Mouse (Mus musculus) hindbrain, embryonic 15.5 days (tissue): ENCODE measurements at regions not wholly inside any gene's neighbourhood (a gene's known extent, or its start where the extent isn't known, plus 50 kb on each side); places are given as distances from the start of the nearest gene placed in this dataset.

Experiments
- ATAC-seq: fragments of 200-750 bp; cut with Nextera tagmentation; 2 replicates; pipeline ENCODE4 v1.8.0; 2017; ENCODE audit warnings: low read depth, moderate number of reproducible peaks, moderate TSS enrichment; ENCODE audit not compliant: low FRiP score
- H3K27ac ChIP-seq: fragments of 300-500 bp; sonication (generic); replicated peaks from 2 replicates; pipeline ENCODE4 v1.5.1; 2015; ENCODE audit warnings: mild to moderate bottlenecking, inconsistent platforms
- H3K27me3 ChIP-seq: fragments of 300-500 bp; sonication (generic); 2 replicates; pipeline ENCODE4 v1.6.1; 2015; ENCODE audit warnings: control low read depth, inconsistent platforms
- H3K36me3 ChIP-seq: fragments of 300-500 bp; sonication (generic); 2 replicates; pipeline ENCODE4 v1.6.1; 2015; ENCODE audit warnings: control low read depth, inconsistent platforms
- H3K4me1 ChIP-seq: fragments of 300-500 bp; sonication (generic); replicated peaks from 2 replicates; pipeline ENCODE4 v1.6.1; 2015; ENCODE audit warnings: control low read depth, inconsistent platforms
- H3K4me2 ChIP-seq: fragments of 300-500 bp; sonication (generic); 2 replicates; pipeline ENCODE4 v1.6.1; 2015; ENCODE audit warnings: moderate library complexity, mild to moderate bottlenecking, inconsistent platforms
- H3K4me3 ChIP-seq: fragments of 300-500 bp; sonication (generic); 2 replicates; pipeline ENCODE4 v1.5.1; 2015; ENCODE audit warnings: mild to moderate bottlenecking, inconsistent platforms
- H3K9ac ChIP-seq: fragments of 300-500 bp; sonication (generic); 2 replicates; pipeline ENCODE4 v1.6.1; 2015; ENCODE audit warnings: inconsistent platforms
- H3K9me3 ChIP-seq: fragments of 300-500 bp; sonication (generic); 2 replicates; pipeline ENCODE4 v1.6.1; 2016; ENCODE audit warnings: control low read depth, inconsistent platforms
- whole genome bisulfite sequencing: fragments of 180-500 bp; shearing (Covaris S2); methylation state at CpG from one replicate; pipeline ENCODE4 v1.1.7; 2015; 5-methylcytosine and 5-hydroxymethylcytosine counted together

DNA sequence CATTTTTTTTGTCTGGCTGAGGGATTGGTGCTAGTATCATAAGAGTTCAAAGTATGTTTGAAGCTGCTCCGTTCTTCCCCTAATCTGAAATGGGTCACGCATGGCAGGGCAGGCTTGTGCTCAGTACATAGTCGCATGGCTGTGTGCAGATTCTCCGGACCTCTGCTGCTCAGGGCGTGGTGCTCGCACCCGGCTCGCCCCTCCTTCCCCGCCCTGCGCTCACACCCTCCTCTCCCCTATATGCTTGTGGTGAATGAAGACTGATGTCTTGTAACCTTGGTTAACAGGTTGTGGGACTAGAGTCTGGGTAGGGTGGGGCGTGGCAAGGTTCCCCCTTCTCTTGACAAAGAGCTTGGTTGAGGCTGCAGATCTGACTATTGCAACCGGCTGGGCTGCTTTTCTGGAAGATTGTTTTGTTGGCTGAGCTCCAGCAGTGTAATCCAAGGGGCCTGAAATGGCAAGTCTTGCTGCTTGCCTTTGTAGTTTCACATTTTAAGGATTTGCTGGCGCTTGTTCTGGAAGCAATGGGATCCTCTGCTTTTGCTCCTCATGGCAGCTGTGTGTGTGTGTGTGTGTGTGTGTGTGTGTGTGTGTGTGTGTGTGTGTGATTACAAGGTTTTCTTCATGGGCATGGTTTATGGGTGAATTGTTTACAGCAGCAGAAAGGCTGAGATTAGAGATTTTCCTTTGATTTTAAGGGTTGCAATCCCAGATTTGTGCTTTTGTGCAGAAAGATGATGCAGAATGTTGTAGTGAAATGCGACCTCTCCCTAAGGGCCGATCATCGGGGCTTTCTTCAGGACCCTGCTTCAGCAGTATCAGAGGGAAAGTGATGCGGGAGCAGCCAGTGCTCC is 74.4 kb upstream of the Gm9887 start:
- WGBS, result 41% methylated on average over 17 of the region's 17 CpGs
- Histone ChIP-seq H3K4me2 (peak overlapping the region; percentile 48), H3K9me3 (no peaks in the 10 kb centered on the region), H3K4me3 (peak overlapping the region; percentile 17), H3K27ac (peak overlapping the region; percentile 61), H3K36me3 (no peaks in the 10 kb centered on the region), H3K27me3 (no peaks in the 10 kb centered on the region), H3K9ac (peak overlapping the region; percentile 10; the same call in 1 of the 2 replicates), H3K4me1 (peaks cover 15% of the 10 kb centered on the region)
- peak; percentile 86 for ATAC-seq

DNA sequence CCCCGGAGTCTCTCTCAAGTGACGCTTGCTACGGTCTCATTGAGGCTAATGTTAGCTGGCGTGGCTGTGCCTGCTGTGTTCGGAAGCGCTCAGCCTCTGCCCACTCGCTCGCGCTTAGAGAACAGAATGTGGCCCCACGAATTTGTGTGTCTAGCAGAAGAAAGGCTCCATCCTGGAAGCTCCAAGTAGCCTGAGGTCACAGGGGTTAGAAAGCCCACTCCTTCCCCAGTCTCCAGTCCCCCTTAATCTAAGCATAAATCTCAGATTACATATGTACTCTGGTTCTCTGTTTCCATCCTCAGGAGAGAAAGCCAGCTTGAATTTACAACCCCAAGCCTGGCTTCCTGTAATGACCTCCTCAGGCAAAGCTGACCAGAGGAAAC is 73.8 kb upstream of the Gm9887 start:
- Histone ChIP-seq H3K4me1 (peaks cover 15% of the 10 kb centered on the region), H3K9me3 (no peaks in the 10 kb centered on the region), H3K36me3 (no peaks in the 10 kb centered on the region), H3K27ac (peak overlapping the region; percentile 61), H3K4me3 (peak overlapping the region; percentile 17), H3K9ac (no peak overlapping the region; the same call in 1 of the 2 replicates), H3K27me3 (no peaks in the 10 kb centered on the region), H3K4me2 (peak overlapping the region; percentile 48)
- peak; percentile 59 for ATAC-seq
- WGBS, result 7% methylated on average over 10 of the region's 10 CpGs

DNA sequence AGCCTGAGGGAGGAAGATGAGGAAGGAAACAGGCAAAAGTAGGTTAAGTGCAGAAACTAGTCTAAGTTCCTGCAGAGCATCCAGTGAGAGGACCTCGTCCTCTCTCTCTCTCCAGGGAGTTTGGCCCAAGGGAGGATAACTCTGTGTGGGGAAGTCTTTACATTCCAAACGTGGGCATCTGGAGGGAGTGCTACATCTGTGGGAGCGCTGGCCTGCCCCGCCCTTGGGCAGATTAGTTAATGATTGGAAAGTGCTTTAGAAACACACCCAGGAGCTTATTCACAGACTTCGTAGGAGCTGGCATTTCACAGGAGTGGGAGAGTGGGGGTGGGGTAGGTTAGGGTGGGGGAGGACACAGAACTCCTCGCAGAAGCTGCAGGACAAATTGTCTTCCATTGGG is 70.1 kb upstream of the Gm9887 start:
- H3K36me3 ChIP-seq, result no peaks in the 10 kb centered on the region
- ATAC-seq, result no peak
- 25% methylated on average over 6 of the region's 6 CpGs for WGBS
- no peak overlapping the region for H3K4me2 ChIP-seq
- peaks cover 14% of the 10 kb centered on the region for H3K4me1 ChIP-seq
- H3K9me3 ChIP-seq, result no peaks in the 10 kb centered on the region
- H3K4me3 ChIP-seq, result no peak overlapping the region
- no peaks in the 10 kb centered on the region for H3K27me3 ChIP-seq
- no peak overlapping the region for H3K9ac ChIP-seq
- H3K27ac ChIP-seq, result no peak overlapping the region

DNA sequence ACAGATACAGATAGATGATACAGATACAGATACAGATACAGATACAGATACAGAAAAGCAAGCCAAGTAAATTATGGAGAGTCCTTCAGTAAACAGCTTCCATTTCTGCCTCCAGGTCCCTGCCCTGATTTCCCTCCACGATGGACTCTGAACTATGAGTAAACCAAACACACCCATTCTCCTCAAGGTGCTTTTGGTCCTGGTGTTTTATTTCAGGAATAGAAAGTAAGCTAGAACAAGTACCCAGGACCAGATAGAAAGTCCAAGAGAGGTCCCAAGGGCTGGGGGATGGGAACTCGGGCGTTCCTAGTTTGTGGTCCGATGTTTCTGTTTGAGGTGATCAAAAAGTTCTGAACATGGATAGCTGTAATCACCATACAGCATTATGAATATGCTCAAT is 69.5 kb upstream of the Gm9887 start:
- WGBS, result 89% methylated on average over 4 of the region's 4 CpGs
- no peaks in the 10 kb centered on the region for H3K36me3 ChIP-seq
- H3K9me3 ChIP-seq, result no peaks in the 10 kb centered on the region
- H3K27me3 ChIP-seq, result no peaks in the 10 kb centered on the region
- no peak overlapping the region for H3K4me3 ChIP-seq
- ATAC-seq, result no peak
- peaks cover 9% of the 10 kb centered on the region for H3K4me1 ChIP-seq
- H3K4me2 ChIP-seq, result no peak overlapping the region
- H3K27ac ChIP-seq, result no peak overlapping the region
- no peak overlapping the region for H3K9ac ChIP-seq

DNA sequence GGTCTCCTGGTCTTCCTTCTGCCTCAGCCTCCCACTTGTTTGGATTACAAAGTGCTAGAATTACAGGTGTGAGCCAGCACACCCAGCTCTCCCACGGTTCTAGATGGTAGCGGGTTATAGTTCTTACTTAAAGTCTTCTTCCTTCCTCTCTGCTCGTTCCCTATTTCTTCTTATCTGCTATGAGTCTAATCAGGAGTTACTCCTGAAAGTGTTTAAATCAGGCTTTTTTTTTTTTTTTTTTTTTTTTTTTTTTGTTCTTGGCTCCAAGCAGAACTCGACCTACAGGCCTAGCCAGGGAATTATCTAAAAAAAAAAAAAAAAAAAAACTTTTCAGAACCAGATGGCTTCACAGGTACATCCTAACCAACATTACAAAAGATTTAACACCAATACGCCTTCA is 66.0 kb upstream of the Gm9887 start:
- no peak for ATAC-seq
- Histone ChIP-seq H3K27me3 (no peaks in the 10 kb centered on the region), H3K4me3 (no peak overlapping the region), H3K4me2 (no peak overlapping the region), H3K9me3 (no peaks in the 10 kb centered on the region), H3K27ac (no peak overlapping the region), H3K4me1 (no peaks in the 10 kb centered on the region), H3K9ac (no peak overlapping the region), H3K36me3 (no peaks in the 10 kb centered on the region)
- WGBS, result 84% methylated on average over 5 of the region's 5 CpGs

DNA sequence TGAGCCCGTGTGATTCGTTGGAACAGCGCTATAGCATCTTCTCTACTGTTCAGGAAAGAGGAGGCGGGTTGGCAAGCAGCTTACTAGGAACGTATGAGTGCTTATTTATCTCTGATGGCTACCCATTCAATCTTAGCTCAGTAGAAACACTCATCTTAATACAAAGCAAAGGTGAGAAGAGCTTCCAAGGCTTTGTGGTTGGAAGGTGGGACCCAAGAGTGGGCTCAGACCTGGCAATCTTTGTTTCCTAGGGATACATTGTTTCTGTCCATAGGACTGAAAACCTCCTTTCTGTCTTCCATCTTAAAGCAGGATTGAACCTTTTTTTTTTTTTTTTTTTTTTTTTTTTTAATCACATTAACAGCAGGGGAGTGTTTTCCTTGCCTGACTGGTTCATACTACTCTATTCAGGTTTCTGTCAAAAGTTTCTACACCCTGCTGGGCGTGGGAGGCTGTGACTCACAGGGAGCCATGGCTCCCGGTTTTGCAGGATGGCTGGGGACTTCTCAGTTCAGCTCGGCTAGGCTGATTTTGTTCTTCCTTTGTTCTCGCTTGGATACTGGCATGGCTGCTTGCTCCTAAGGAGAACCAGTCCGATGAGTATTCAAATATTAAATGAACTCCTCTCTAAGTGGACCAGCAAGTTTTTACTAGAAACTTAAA is 64.7 kb upstream of the Gm9887 start:
- Histone ChIP-seq H3K9me3 (no peaks in the 10 kb centered on the region), H3K27me3 (no peaks in the 10 kb centered on the region), H3K36me3 (no peaks in the 10 kb centered on the region), H3K4me2 (no peak overlapping the region), H3K4me3 (no peak overlapping the region), H3K27ac (no peak overlapping the region), H3K9ac (no peak overlapping the region), H3K4me1 (no peaks in the 10 kb centered on the region)
- WGBS, result 22% methylated on average over 10 of the region's 10 CpGs
- no peak for ATAC-seq

DNA sequence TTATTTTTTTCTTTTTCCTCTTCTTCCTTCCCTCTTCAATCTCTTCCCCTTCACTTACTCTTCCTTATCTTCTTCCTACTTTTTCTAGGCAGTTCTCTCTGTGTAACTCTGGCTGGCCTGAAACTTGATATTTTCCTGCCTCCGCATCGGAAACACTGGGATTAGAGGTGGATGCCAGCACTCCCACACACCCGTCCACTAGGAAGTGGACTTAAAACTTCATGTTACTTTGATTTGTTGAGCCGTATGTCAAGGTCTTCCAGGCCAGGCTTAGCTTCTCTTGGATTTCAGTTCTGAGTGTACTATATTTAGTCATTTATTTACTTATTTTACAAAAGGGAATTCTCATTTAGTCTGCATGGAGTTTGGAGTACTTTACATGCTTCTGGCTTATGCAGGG is 62.1 kb upstream of the Gm9887 start:
- Histone ChIP-seq H3K9ac (no peak overlapping the region), H3K36me3 (no peaks in the 10 kb centered on the region), H3K27me3 (no peaks in the 10 kb centered on the region), H3K9me3 (no peaks in the 10 kb centered on the region), H3K4me3 (no peak overlapping the region), H3K27ac (no peak overlapping the region), H3K4me1 (no peaks in the 10 kb centered on the region), H3K4me2 (no peak overlapping the region)
- 87% methylated on average over 4 of the region's 4 CpGs for WGBS
- no peak for ATAC-seq

DNA sequence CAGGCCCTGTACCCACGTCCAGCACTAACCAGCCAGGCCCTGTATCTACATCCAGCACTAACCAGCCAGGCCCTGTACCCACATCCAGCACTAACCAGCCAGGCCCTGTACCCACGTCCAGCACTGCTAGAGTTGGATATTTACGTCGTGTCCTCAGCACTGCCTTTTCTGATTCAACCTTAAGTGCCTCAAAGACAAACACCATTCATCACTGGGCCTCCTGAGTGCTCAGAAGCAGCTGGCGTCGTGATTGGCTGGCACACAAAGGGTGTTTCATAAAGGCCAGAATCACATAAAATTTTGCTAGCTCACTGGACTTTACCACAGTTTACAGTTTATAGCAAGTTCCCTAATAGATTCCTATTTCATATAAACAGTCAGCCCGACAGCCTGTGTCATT is 59.8 kb upstream of the Gm9887 start:
- 43% methylated on average over 7 of the region's 7 CpGs for WGBS
- no peak for ATAC-seq

DNA sequence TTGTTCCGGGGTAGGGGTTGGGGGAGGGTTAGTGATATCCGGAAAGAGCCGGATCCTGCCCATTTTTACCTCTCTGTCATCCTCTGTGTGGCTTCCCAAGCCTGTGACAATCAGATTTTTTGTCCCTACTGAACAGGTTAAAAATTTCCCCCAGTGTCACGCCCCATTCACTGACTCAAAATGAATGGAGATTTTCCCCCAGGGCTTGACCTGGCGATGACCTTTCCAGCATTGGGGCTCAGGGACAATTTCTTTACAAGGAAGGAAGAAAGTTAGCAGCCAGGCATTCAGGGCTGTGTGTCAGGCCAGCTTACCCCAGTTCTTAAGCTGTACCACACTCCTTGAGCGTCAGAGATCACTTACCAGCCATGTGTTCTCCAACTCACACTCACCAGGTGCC is 55.9 kb upstream of the Gm9887 start:
- Histone ChIP-seq H3K36me3 (no peaks in the 10 kb centered on the region), H3K4me1 (no peaks in the 10 kb centered on the region), H3K4me2 (no peak overlapping the region), H3K9ac (no peak overlapping the region), H3K27me3 (no peaks in the 10 kb centered on the region), H3K4me3 (no peak overlapping the region), H3K27ac (no peak overlapping the region), H3K9me3 (no peaks in the 10 kb centered on the region)
- whole genome bisulfite sequencing, result 45% methylated on average over 6 of the region's 6 CpGs
- no peak for ATAC-seq

More for the DNA sequence above, 59.8 kb upstream of the Gm9887 start:
- Histone ChIP-seq H3K9me3 (no peaks in the 10 kb centered on the region), H3K27ac (no peak overlapping the region), H3K27me3 (no peaks in the 10 kb centered on the region), H3K4me2 (no peak overlapping the region), H3K4me3 (no peak overlapping the region), H3K36me3 (no peaks in the 10 kb centered on the region), H3K4me1 (no peaks in the 10 kb centered on the region), H3K9ac (no peak overlapping the region)

DNA sequence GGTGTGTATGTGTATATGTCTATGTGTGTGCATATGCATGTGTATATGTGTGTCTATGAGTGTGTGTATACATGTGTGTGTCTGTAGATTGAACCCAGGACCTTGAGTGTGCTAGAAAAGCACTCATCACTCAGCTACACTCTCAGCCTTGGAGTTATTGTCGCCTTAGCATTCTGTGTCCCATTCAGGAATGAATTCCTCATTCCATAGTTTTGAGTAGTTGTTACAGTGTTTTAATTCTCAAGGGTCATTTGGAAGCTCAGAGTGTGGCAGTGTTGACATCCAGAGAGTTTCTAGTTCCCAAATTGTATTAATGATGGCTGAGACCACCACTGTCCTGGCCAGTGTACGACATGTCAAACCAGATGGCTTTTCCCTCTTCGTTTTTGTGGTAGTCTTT is 53.4 kb upstream of the Gm9887 start:
- 84% methylated on average over 3 of the region's 3 CpGs for WGBS
- Histone ChIP-seq H3K9me3 (no peaks in the 10 kb centered on the region), H3K27ac (no peak overlapping the region), H3K9ac (no peak overlapping the region), H3K4me1 (no peaks in the 10 kb centered on the region), H3K27me3 (no peaks in the 10 kb centered on the region), H3K4me2 (no peak overlapping the region), H3K4me3 (no peak overlapping the region), H3K36me3 (no peaks in the 10 kb centered on the region)
- no peak for ATAC-seq

DNA sequence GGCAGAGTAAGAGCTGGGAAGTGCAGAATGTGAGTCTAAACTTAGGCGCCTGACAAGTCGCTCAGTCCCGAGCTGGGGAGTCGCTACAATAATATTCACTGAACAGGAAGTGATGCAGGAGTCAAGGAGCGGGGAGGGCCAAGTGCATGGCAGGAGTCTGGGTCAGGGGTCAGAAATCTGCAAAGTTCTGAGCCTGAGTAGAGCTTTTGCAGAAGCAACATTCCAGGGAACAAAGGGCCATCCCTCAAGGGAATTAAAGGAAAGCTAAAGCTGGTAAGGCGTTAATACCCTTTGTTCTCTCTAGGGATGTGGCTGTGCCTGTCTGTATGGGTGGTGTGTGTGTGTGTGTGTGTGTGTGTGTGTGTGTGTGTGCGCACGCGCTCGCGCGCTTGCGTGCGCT is 52.7 kb upstream of the Gm9887 start:
- H3K4me3 ChIP-seq, result no peak overlapping the region
- no peak overlapping the region; the same call in 1 of the 2 replicates for H3K27ac ChIP-seq
- H3K9me3 ChIP-seq, result no peaks in the 10 kb centered on the region
- WGBS, result 59% methylated on average over 14 of the region's 14 CpGs
- no peaks in the 10 kb centered on the region for H3K27me3 ChIP-seq
- no peak for ATAC-seq
- no peaks in the 10 kb centered on the region for H3K36me3 ChIP-seq
- H3K9ac ChIP-seq, result no peak overlapping the region
- no peak overlapping the region for H3K4me2 ChIP-seq
- H3K4me1 ChIP-seq, result no peaks in the 10 kb centered on the region
